Mouse (Mus musculus) urinary bladder, postnatal 10 days (tissue): ENCODE results near the gene Lpcat4.
A peak's percentile ranks its signal among the peaks of the same experiment; 100 is the strongest.
"Not testable (repeated sequence)": the region's sequence is repeated elsewhere in the genome, so short reads cannot be mapped to it uniquely, and the experiment has no call there.

Experiments
- DNase-seq: peaks from one replicate; pipeline ENCODE4 v3.0.0; 2022; ENCODE audit warnings: low spot score

The Lpcat4 gene

DNA sequence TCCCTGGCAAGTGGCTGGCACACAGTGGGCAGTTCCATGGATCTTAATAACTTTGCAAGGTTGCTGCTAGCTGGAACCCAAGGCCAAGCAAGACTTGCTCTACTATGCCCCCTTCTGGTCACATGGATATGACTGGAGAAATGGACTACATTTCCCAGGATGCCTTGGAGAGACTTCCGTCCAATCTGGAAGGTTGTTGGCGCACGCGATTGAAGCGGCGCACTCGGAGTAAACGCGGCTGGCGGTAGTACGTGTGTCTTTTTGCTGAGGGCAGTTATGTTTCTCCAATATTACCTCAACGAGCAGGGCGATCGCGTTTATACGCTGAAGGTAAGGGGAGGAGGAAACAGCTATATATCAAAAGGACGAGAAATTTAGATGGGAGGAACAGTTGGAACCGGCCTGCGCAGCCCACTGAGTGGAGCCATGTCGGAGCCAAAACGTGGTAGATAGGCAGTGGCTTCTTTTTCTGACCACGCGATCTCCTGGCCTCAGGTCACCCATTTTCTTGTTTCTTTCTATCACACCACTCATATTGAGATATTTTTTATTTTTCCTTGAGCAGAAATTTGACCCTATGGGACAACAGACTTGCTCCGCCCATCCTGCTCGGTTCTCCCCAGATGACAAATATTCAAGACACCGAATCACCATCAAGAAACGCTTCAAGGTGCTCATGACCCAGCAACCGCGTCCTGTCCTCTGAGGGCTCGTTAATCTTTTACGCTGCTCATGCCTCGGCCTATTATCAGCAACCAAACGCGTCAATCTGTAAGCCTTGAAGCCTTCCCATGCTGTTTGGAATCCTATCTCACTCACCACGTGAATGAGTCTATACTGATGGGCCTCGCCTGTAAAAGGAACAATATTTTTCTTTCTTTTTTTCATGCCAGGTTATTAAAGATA is 22.7 kb downstream of the Lpcat4 start, which contains the start of gene Nop10:
Gene Nop10, plus strand, starts transcription at position 179 of the 906 bp plus-strand sequence.
- no peak for DNase-seq

DNA sequence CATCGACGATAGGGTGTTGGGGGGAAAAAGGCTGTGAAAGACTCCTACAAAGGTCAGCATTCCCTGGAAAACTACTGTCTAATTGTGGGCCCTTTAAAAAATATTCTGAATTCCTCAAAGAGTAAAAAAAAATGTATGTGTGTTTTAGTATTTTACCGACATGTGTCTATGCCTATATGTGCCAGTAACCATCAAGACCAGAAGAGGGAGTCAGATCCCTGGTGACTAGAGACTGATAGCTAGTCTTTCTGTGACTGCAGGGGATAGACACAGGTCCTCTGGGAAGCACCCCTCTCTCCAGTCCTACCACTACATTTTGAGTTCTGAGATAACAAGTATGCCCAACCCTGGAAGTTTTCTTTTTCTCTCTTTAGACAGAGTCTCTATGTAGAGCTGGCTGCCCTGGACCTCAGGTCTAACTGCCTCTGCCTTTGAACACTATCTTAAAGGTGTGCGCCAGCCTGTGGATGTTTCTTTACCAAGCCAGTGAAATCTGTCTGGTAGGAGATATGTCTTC is 23.6 kb downstream of the Lpcat4 start:
- DNase-seq = no peak

DNA sequence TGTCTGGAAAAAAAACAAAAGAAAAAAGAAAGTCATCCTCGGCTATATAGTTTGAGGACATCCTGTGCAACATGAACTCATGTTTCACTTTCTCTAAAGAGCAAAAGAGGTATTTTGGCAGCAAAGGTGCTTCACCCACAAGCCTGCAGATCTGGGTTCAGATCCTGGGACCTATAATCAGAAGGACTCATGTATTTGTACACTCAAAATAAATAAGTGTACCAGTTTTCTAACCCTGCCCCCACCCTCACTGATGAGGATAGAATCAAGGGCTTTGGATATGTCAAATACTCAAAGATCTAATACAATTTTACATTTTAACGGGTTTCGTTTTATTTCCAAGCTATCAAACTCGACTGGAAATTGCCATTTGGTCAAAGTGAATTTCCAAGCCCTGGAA is 25.1 kb downstream of the Lpcat4 start:
- DNase-seq = no peak

DNA sequence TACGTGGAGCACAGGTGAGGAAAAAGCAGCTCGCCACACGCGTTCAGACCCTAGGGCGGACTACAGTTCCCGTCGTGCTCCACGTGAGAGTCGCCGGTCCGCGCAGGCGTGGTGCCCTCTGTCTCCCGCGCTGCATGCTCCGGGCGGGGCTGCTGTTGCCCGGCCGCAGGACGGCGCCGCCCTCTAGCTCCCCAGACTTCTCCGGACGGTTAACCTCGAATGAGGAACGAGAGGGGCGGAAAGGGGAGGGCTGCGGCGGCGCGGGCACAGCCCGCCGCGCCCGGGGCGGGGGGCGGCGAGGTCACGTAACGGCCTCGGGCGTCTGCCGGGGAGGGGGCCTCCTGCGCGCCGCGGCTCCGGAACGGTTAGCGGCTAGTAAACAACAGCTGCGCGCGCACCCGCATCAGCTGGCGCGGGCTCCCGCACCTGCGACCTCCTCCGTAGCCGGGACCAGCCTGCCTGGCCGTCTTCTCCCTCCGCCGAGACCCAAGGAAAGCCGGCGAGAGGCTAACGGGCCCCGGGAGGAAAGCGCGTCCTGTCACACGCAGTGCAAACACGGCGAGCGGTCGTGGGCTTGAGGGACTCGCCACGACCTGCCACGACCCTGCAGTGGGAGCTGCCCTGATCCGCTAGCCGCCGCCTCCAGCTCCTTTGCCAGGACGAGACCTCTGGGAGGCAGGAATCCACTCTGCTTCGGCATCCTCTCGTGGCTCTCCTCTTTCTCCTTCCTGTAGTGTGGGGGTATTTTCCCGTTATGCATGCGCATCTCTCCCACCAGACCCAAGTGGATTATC is 26.4 kb downstream of the Lpcat4 start, which contains the start of gene Slc12a6:
Gene Slc12a6, plus strand, starts transcription at position 378 of the 794 bp plus-strand sequence.
- DNase-seq = peak; percentile 76

GRCm38 (mm10) chr2:112266242-112266592 is 26.9 kb downstream of the Lpcat4 start, which contains the start of gene Gm21985:
Gene Gm21985, plus strand, starts transcription at chr2:112266314.
- DNase-seq = no peak

- no peak for DNase-seq
Observed at GRCm38 (mm10) chr2:112266780-112267179, 27.5 kb downstream of the Lpcat4 start.

GRCm38 (mm10) chr2:112267547-112268269 is 28.4 kb downstream of the Lpcat4 start:
- no peak for DNase-seq

DNA sequence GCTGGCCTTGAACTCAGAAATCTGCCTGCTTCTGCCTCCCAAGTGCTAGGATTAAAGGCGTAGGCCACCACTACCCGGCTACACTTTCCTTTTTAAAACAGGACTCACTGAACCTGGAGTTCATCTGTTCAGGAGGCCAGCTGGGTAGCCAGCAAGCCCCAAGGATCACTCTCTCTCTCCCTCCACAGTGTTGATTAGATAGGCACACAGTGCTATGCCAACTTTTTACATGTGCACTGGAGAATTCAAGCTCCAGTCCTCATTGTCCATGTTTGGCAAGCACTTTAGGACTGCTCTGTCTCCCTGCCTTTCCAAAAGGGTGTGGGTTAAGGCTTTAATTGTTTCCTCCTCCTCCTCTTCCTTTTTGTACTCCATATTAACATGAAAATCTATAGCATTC is 30.7 kb downstream of the Lpcat4 start:
- no peak for DNase-seq

- DNase-seq = no peak
Observed at GRCm38 (mm10) chr2:112272909-112273308, 33.6 kb downstream of the Lpcat4 start.

GRCm38 (mm10) chr2:112273474-112273873 is 34.2 kb downstream of the Lpcat4 start:
- no peak for DNase-seq

- no peak for DNase-seq
Observed at GRCm38 (mm10) chr2:112276870-112277269, 37.6 kb downstream of the Lpcat4 start.

DNA sequence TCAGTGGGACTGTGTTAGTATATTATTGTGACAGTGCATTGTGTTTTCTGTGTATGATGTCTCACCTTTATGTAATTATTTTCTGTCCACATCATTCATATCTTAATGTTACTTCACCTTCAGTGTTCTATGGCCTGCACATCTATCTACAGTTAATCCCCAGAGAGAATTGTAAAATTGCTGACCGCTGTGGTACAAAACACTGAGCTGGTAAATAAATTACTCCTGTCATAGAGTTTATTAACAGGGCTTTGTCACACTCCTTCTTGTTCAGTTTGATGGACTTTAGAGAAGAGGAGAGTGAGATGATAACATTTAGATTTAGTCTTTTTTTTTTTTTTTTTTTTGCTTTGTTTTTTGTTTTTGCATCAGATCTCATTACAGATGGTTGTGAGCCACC is 43.6 kb downstream of the Lpcat4 start:
- DNase-seq = no peak

DNA sequence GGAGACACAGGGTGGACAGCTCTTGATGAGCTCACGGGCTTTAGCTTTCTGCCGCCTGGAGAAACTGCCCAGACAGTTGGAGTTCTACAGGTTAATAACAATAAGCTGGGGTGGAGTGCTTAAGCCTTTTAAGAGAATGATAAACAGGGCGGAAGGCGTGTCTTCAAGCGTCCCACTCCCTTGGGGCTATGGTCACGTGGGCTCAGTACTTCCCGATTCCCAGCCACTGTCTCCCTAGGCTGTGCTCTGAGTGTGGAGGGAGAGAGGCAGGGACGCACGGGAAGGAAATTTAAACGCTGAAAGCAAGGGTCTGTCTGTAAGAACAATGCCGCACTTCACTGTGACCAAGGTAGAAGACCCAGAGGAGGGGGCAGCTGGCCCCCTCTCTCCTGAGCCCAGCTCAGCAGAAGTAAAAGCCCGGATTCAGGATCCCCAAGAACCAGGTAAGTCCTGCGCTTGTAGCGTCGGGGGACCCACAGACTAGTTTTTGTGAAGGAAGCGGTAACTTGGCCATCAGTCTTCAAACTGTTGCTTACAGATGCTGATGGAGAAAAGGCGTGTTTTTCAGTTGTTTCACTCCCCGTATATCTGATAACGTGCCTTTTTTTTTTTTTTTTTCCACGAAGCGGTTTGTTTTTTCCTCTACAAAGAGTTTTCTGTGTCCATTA is 45.2 kb downstream of the Lpcat4 start:
- DNase-seq = no peak

DNA sequence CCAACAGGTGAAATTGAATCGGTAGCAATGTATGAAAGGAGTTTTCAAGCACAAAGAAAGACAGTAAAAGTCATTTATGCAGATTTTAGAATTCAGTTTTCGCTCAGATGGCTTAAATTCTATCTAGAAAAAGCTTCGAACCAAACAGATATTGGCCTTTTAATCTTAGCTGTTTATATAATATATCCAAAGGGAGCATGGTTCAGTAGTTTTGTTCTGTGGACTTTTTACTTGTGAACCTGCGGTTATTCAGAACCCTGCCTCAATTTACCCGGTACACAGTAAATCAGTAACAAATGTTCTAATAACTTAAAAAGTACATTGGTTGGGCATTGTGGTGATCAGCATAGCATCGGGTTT is 45.7 kb downstream of the Lpcat4 start:
- DNase-seq = no peak

DNA sequence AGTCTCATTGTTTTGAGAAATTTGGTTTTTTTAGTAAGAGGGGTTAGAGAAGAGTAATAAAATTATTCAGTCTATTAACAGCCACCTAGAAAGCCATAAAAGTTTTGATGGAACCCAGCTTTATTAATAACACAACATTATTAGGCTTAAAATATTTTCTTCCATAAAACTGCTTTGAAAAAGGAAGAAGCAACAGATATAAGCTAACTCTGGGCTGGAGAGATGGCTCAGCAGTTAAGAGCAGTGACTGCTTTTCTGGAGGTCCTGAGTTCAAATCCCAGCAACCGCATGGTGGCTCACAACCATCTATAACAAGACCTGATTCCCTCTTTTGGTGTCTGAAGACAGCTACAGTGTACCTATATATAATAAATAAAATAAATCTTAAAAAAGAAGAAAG is 46.8 kb downstream of the Lpcat4 start:
- not testable (repeated sequence) for DNase-seq

GRCm38 (mm10) chr2:112287059-112287458 is 47.8 kb downstream of the Lpcat4 start:
- no peak for DNase-seq

DNA sequence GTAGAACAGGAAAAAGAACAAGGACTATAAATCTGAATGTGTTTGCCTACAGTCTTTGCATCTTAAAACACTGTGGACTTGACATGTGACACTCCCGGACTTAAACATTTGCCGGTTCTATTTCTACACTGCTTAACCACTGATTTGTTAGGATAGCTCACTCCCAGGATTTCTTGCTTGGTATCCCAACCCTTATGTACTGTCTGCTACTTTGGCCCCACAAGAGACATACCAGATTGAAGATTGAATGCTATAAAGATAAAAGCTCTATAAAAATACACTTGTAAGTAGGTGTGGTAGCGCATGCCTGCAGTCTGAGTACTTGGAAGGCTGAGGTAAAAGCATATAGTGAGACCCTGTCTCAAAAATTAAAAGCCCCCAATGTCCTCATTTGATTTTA is 50.2 kb downstream of the Lpcat4 start:
- DNase-seq = no peak

DNA sequence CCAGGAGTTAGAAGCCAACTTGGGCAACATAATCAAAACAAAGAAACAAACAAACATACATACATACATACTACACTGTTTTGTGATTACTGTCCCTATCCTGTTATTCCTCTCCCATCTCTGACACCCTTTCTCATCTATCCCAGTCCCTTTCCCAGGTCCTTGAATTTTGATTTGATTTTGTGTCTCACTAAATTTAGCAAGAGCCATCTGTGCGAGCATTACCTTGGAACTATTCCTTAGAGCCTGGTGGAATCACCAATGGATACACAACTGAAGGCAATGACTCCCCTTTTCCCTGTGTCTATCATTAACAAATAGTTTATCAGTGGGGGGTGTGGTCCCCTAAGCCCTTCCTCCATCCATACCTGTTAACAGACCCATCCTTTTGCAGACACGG is 53.6 kb downstream of the Lpcat4 start:
- no peak for DNase-seq

- no peak for DNase-seq
Observed at GRCm38 (mm10) chr2:112296211-112296610, 56.9 kb downstream of the Lpcat4 start.
